Mouse (Mus musculus) bone marrow macrophage, adult 2 months (primary cell): Measurements from ENCODE around the gene Ube2v1.

Experiments used
- CTCF ChIP-seq: IDR thresholded peaks from 2 replicates; pipeline ENCODE4 v1.5.1; 2012; ENCODE audit warnings: low read depth, mild to moderate bottlenecking, low read length, moderate library complexity
- POLR2A ChIP-seq: IDR thresholded peaks from 2 replicates; pipeline ENCODE4 v1.6.1; 2012; ENCODE audit warnings: mild to moderate bottlenecking, low read depth, low read length, borderline replicate concordance

DNA sequence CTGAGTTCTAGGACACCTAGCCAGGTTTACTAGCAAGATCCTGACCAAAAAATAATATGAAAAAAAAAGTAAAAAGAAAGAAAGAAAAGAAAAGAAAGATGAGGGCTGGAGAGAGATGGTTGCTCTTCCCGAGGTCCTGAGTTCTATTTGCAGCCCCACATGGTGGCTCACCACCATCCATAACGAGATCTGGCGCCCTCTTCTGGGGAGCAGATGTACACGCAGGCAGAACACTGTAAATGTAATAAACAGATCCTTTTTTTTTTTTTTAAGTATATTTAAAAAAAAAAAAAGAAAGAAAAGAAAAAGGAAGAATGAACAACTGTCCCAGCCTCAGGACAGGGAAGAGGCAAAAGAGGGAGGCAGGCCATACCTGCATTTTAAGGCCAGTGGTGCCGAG is 46.7 kb upstream of the Ube2v1 start:
- TF ChIP-seq CTCF = peak; percentile 66; the same call in 1 of the 2 replicates
- no peak for TF ChIP-seq POLR2A
